Mouse (Mus musculus) limb, embryonic 12.5 days (tissue): Measurements from ENCODE around the gene Taf10. TPM values are rescaled to one million over a fixed set of nuclear protein-coding genes. Genes with fewer than 3 reads are reported as not detected.

ENCODE experiments used
- ATAC-seq: fragments of 200-750 bp; cut with Nextera tagmentation; 2 replicates; pipeline ENCODE4 v1.8.0; 2017; ENCODE audit warnings: low read depth, moderate TSS enrichment; ENCODE audit not compliant: insufficient number of reproducible peaks, insufficient read depth, low FRiP score, low TSS enrichment
- H3K27ac ChIP-seq: fragments of 300-500 bp; sonication (generic); 2 replicates; pipeline ENCODE4 v1.5.1; 2016; ENCODE audit warnings: mild to moderate bottlenecking, moderate library complexity
- H3K27me3 ChIP-seq: fragments of 300-500 bp; sonication (generic); 2 replicates; pipeline ENCODE4 v1.6.1; 2016; ENCODE audit warnings: mild to moderate bottlenecking, moderate library complexity
- H3K36me3 ChIP-seq: fragments of 300-500 bp; sonication (generic); 2 replicates; pipeline ENCODE4 v1.6.1; 2016; ENCODE audit warnings: mild to moderate bottlenecking, moderate library complexity
- H3K4me1 ChIP-seq: fragments of 300-500 bp; sonication (generic); replicated peaks from 2 replicates; pipeline ENCODE4 v1.6.1; 2016
- H3K4me2 ChIP-seq: fragments of 300-500 bp; sonication (generic); 2 replicates; pipeline ENCODE4 v1.6.1; 2016; ENCODE audit warnings: mild to moderate bottlenecking, moderate library complexity
- H3K4me3 ChIP-seq: fragments of 300-500 bp; sonication (generic); replicated peaks from 2 replicates; pipeline ENCODE4 v1.5.1; 2016; ENCODE audit warnings: mild to moderate bottlenecking
- H3K9ac ChIP-seq: fragments of 300-500 bp; sonication (generic); replicated peaks from 2 replicates; pipeline ENCODE4 v1.6.1; 2016; ENCODE audit warnings: mild to moderate bottlenecking, moderate library complexity
- H3K9me3 ChIP-seq: fragments of 300-500 bp; sonication (generic); 2 replicates; pipeline ENCODE4 v1.6.1; 2016; ENCODE audit warnings: mild to moderate bottlenecking, moderate library complexity
- WGBS: fragments of 180-500 bp; shearing (Covaris S2); methylation state at CpG from one replicate; pipeline ENCODE4 v1.1.7; 2016; 5-methylcytosine and 5-hydroxymethylcytosine counted together
- polyA plus RNA-seq: library from polyadenylated mRNA; unstranded; fragments of >200 nt; fragmentation: Nextera tagmentation; extraction: Ambion mirVana; gene quantifications from 2 replicates; pipeline ENCODE4 v1.2.1, GENCODE M21; 2016

Taf10 gene
- polyA plus RNA-seq, 1 experiment from 2014 or later: 170 TPM

- Histone ChIP-seq H3K9ac (no peak overlapping the region), H3K4me3 (peak overlapping the region; percentile 40), H3K4me1 (peaks cover 52% of the 10 kb centered on the region), H3K27me3 (no peaks in the 10 kb centered on the region), H3K4me2 (peak overlapping the region; percentile 67), H3K9me3 (no peaks in the 10 kb centered on the region), H3K27ac (peak overlapping the region; percentile 99), H3K36me3 (peaks cover 71% of the 10 kb centered on the region)
- ATAC-seq: no peak
- 85% methylated on average over 1 of the region's 1 CpGs for WGBS
Measured at GRCm38 (mm10) chr7:105777316-105777715, 33.2 kb upstream of the Taf10 start.

- peaks cover 71% of the 10 kb centered on the region for H3K36me3 ChIP-seq
- ATAC-seq: no peak
- peaks cover 54% of the 10 kb centered on the region for H3K4me1 ChIP-seq
- H3K4me3 ChIP-seq: no peak overlapping the region
- no peaks in the 10 kb centered on the region for H3K9me3 ChIP-seq
- no peak overlapping the region for H3K9ac ChIP-seq
- H3K27me3 ChIP-seq: no peaks in the 10 kb centered on the region
- no peak overlapping the region for H3K4me2 ChIP-seq
- no peak overlapping the region for H3K27ac ChIP-seq
- WGBS: 88% methylated on average over 2 of the region's 2 CpGs
Measured at GRCm38 (mm10) chr7:105776026-105776425, 31.9 kb upstream of the Taf10 start.

DNA sequence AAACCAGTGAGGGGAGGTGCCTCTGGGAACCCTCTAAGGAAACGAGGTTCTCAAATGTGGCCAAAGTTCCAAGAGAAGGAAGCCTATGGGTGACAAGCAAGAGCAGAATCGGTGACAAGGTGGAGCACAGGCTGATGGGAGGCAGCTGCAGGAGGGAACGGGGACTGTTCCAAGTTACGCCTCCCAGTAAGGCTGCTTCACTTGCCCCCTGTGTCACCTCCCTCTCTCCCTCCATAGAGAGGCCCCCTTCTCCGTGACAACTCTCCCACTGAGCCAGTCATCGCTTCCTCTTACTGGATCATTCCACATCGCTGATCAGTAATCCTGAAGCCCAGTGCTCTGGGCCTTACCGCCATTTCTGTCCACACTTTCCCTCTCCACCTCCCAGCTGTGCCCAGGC, 30.5 kb upstream of the Taf10 start:
- no peak overlapping the region; the same call in 1 of the 2 replicates for H3K9ac ChIP-seq
- peaks cover 73% of the 10 kb centered on the region for H3K36me3 ChIP-seq
- WGBS: 67% methylated on average over 8 of the region's 8 CpGs
- no peaks in the 10 kb centered on the region for H3K27me3 ChIP-seq
- H3K4me1 ChIP-seq: peaks cover 51% of the 10 kb centered on the region
- no peak overlapping the region for H3K4me3 ChIP-seq
- no peak for ATAC-seq
- no peak overlapping the region for H3K4me2 ChIP-seq
- H3K27ac ChIP-seq: no peak overlapping the region
- H3K9me3 ChIP-seq: no peaks in the 10 kb centered on the region

DNA sequence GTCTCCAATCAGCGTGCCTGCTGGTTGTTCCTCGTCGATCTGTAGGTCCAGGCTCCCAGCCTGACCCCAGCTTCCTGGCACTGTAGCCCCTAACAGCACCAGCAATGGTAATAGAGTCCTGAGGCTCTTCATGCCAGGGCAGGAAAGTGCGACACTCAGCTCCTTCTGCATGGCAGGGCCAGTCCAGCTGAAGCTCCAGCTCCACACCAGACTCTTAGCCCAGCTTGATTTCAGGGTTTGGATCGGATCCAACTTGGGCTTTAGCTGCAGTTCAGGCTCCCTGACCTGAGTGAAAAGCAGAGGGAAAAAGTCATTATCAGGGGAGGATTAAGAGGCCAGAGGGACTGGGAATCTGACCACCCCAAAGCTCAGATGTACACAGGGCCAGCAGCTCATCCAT, 28.9 kb upstream of the Taf10 start:
- peaks cover 48% of the 10 kb centered on the region for H3K4me1 ChIP-seq

GRCm38 (mm10) chr7:105772331-105772730, 28.2 kb upstream of the Taf10 start:
- Histone ChIP-seq H3K36me3 (peaks cover 86% of the 10 kb centered on the region), H3K27me3 (no peaks in the 10 kb centered on the region), H3K4me3 (no peak overlapping the region), H3K4me1 (peaks cover 48% of the 10 kb centered on the region), H3K27ac (no peak overlapping the region), H3K9me3 (no peaks in the 10 kb centered on the region), H3K4me2 (no peak overlapping the region), H3K9ac (no peak overlapping the region)
- 94% methylated on average over 15 of the region's 15 CpGs for WGBS
- ATAC-seq: no peak

More for the DNA sequence above, 28.9 kb upstream of the Taf10 start:
- Histone ChIP-seq H3K27ac (no peak overlapping the region), H3K9ac (no peak overlapping the region), H3K36me3 (peaks cover 79% of the 10 kb centered on the region), H3K4me2 (no peak overlapping the region), H3K4me3 (no peak overlapping the region), H3K9me3 (no peaks in the 10 kb centered on the region), H3K27me3 (no peaks in the 10 kb centered on the region)
- WGBS: 86% methylated on average over 5 of the region's 5 CpGs
- ATAC-seq: no peak

- no peaks in the 10 kb centered on the region for H3K27me3 ChIP-seq
- no peak for ATAC-seq
- H3K4me3 ChIP-seq: no peak overlapping the region
- peaks cover 92% of the 10 kb centered on the region for H3K36me3 ChIP-seq
- 89% methylated on average over 3 of the region's 3 CpGs for whole genome bisulfite sequencing
- no peaks in the 10 kb centered on the region for H3K9me3 ChIP-seq
- H3K4me2 ChIP-seq: no peak overlapping the region
- H3K4me1 ChIP-seq: peaks cover 34% of the 10 kb centered on the region
- H3K27ac ChIP-seq: no peak overlapping the region
- H3K9ac ChIP-seq: no peak overlapping the region
Measured at GRCm38 (mm10) chr7:105769959-105770358, 25.8 kb upstream of the Taf10 start.

GRCm38 (mm10) chr7:105767729-105768165, 23.6 kb upstream of the Taf10 start:
- H3K36me3 ChIP-seq: peaks cover 96% of the 10 kb centered on the region
- no peak overlapping the region for H3K4me3 ChIP-seq
- WGBS: 21% methylated on average over 6 of the region's 6 CpGs
- peak overlapping the region; percentile 30 for H3K4me2 ChIP-seq
- H3K9me3 ChIP-seq: no peaks in the 10 kb centered on the region
- H3K9ac ChIP-seq: no peak overlapping the region
- H3K27ac ChIP-seq: peak overlapping the region; percentile 74
- H3K4me1 ChIP-seq: peaks cover 28% of the 10 kb centered on the region
- no peak for ATAC-seq
- H3K27me3 ChIP-seq: peaks cover 12% of the 10 kb centered on the region

DNA sequence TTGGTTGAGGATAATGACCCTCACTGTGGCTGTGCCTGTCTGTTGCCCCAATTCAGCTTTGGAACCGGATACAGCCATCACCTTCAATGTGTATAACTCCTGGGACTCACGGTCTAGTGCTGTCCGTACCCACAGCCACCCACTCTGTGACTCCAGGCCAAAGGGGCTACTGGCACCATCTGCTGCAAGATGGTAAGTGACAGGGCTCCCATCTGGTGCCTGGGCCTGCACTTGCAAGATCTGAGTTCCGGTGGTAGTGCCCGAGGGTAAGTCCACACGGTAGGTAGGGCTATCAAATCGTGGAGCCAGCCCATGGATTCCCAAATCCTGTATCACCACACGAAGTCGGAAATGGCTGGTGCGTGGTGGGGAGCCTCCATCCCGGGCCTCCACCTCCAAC, 20.2 kb upstream of the Taf10 start:
- Histone ChIP-seq H3K27ac (no peak overlapping the region), H3K4me3 (no peak overlapping the region), H3K36me3 (peaks cover 88% of the 10 kb centered on the region), H3K4me1 (peaks cover 25% of the 10 kb centered on the region), H3K4me2 (no peak overlapping the region), H3K9ac (no peak overlapping the region), H3K27me3 (peaks cover 12% of the 10 kb centered on the region), H3K9me3 (no peaks in the 10 kb centered on the region)
- ATAC-seq: no peak
- WGBS: 93% methylated on average over 11 of the region's 11 CpGs

GRCm38 (mm10) chr7:105762517-105763270, 18.5 kb upstream of the Taf10 start:
- 32% methylated on average over 55 of the region's 55 CpGs for WGBS
- no peak overlapping the region for H3K9ac ChIP-seq
- H3K4me1 ChIP-seq: peaks cover 9% of the 10 kb centered on the region
- ATAC-seq: no peak
- peak overlapping the region; percentile 27 for H3K4me2 ChIP-seq
- no peak overlapping the region for H3K4me3 ChIP-seq
- no peaks in the 10 kb centered on the region for H3K9me3 ChIP-seq
- no peak overlapping the region for H3K27ac ChIP-seq
- H3K36me3 ChIP-seq: peaks cover 89% of the 10 kb centered on the region
- peaks cover 12% of the 10 kb centered on the region for H3K27me3 ChIP-seq

GRCm38 (mm10) chr7:105761813-105762484, 17.8 kb upstream of the Taf10 start:
- peak overlapping the region; percentile 27 for H3K4me2 ChIP-seq
- peaks cover 4% of the 10 kb centered on the region; the same call in 1 of the 2 replicates for H3K4me1 ChIP-seq
- peaks cover 91% of the 10 kb centered on the region for H3K36me3 ChIP-seq
- 31% methylated on average over 51 of the region's 51 CpGs for WGBS
- H3K27me3 ChIP-seq: peaks cover 12% of the 10 kb centered on the region
- no peak overlapping the region for H3K9ac ChIP-seq
- H3K27ac ChIP-seq: no peak overlapping the region
- H3K9me3 ChIP-seq: no peaks in the 10 kb centered on the region
- no peak overlapping the region for H3K4me3 ChIP-seq
- no peak for ATAC-seq

GRCm38 (mm10) chr7:105753281-105753680, 9.1 kb upstream of the Taf10 start:
- Histone ChIP-seq H3K27me3 (no peaks in the 10 kb centered on the region), H3K27ac (no peak overlapping the region), H3K9me3 (no peaks in the 10 kb centered on the region), H3K36me3 (peaks cover 68% of the 10 kb centered on the region), H3K4me1 (peaks cover 7% of the 10 kb centered on the region), H3K4me3 (no peak overlapping the region), H3K9ac (no peak overlapping the region), H3K4me2 (no peak overlapping the region)
- ATAC-seq: no peak
- 91% methylated on average over 10 of the region's 10 CpGs for WGBS
